Mouse (Mus musculus) embryonic fibroblast, embryonic 13.5 days (primary cell): ENCODE results near the gene Dyrk1a.

Experiments
- CTCF ChIP-seq: IDR thresholded peaks from 2 replicates; pipeline ENCODE4 v1.5.1; 2011; ENCODE audit warnings: mild to moderate bottlenecking, control low read depth, low read length, moderate library complexity, borderline replicate concordance; ENCODE audit not compliant: insufficient read depth
- POLR2A ChIP-seq: IDR thresholded peaks from 2 replicates; pipeline ENCODE4 v1.6.1; 2011; ENCODE audit warnings: low read depth, mild to moderate bottlenecking, control low read depth, low read length, moderate library complexity

DNA sequence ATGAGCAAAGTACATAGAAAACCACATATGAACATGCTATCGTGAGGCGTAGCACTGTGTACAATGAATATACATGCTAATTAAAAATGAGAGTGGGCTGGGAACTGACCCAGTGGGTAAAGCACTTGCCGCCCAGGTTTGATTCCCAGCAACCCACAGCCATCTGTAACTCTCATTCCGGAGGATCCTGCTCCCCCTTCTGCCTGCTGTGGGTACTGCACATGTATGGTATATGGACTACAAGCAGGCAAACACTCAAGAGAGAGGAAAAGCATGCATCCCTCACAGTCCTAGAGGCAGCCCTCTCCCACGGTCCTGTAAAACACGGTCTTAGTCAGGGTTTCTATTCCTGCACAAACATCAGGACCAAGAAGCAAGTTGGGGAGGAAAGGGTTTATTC, 159.4 kb downstream of the Dyrk1a start:
- TF ChIP-seq CTCF (no peak), POLR2A (no peak)
